Mouse (Mus musculus) liver, embryonic 14.5 days (tissue): ENCODE measurements around the gene Retnla.

ENCODE experiments used
- CTCF ChIP-seq: IDR thresholded peaks from 2 replicates; pipeline ENCODE4 v1.5.1; 2016; ENCODE audit warnings: antibody characterized with exemption, low read depth, control low read depth
- EP300 ChIP-seq: IDR thresholded peaks from 2 replicates; pipeline ENCODE4 v1.6.1; 2016; ENCODE audit warnings: antibody characterized with exemption, low read depth

GRCm38 (mm10) chr16:48867690-48868089 lies 25.3 kb downstream of the Retnla start:
- TF ChIP-seq CTCF, result no peak
- no peak for TF ChIP-seq EP300
